Mouse (Mus musculus): ENCODE measurements at regions not wholly inside any gene's neighbourhood (a gene's known extent, or its start where the extent isn't known, plus 50 kb on each side); places are given as distances from the start of the nearest gene placed in this dataset.

- ATAC-seq (ENCODE audit: low FRiP score) = no peak
- no peaks in the 10 kb centered on the region for H3K27me3 ChIP-seq (ENCODE audit: control insufficient read depth, insufficient read depth, low read length)
- 79% methylated on average over 6 of the region's 6 CpGs for WGBS
Observed at GRCm38 (mm10) chr9:115766471-115766870, 142.8 kb upstream of the Gadl1 start.

GRCm38 (mm10) chr9:115775112-115775511 lies 134.1 kb upstream of the Gadl1 start:
- no peak overlapping the region for H3K9ac ChIP-seq
- 61% methylated on average over 8 of the region's 8 CpGs for WGBS

More at GRCm38 (mm10) chr9:115766471-115766870, 142.8 kb upstream of the Gadl1 start:
- H3K9ac ChIP-seq = no peak overlapping the region
- no peaks in the 10 kb centered on the region for H3K4me1 ChIP-seq (replicated peaks; ENCODE audit: control insufficient read depth, insufficient read depth, low read length)
- H3K4me3 ChIP-seq (replicated peaks; ENCODE audit: low read length) = no peak overlapping the region
- H3K27ac ChIP-seq = no peak overlapping the region
- 0 out of 2 replicates have a peak, but pooled peaks cover 3% of the 10 kb centered on the region for H3K9me3 ChIP-seq (ENCODE audit: control insufficient read depth, low read length)
- H3K36me3 ChIP-seq (replicated peaks; ENCODE audit: control insufficient read depth, insufficient read depth) = no peaks in the 10 kb centered on the region
- DNase-seq (ENCODE audit: low spot score) = no peak
- no peak overlapping the region for H3K4me2 ChIP-seq (replicated peaks)

GRCm38 (mm10) chr9:115775858-115776257 lies 133.4 kb upstream of the Gadl1 start:
- H3K9ac ChIP-seq = no peak overlapping the region
- H3K4me1 ChIP-seq (replicated peaks; ENCODE audit: control insufficient read depth, insufficient read depth, low read length) = peaks cover 8% of the 10 kb centered on the region
- no peak for ATAC-seq (ENCODE audit: low FRiP score)
- no peak overlapping the region for H3K4me3 ChIP-seq (replicated peaks; ENCODE audit: low read length)
- no peaks in the 10 kb centered on the region for H3K36me3 ChIP-seq (replicated peaks; ENCODE audit: control insufficient read depth, insufficient read depth)
- H3K27me3 ChIP-seq (ENCODE audit: control insufficient read depth, insufficient read depth, low read length) = no peaks in the 10 kb centered on the region
- H3K4me2 ChIP-seq (replicated peaks) = no peak overlapping the region
- H3K27ac ChIP-seq = peak overlapping the region; percentile 21
- 49% methylated on average over 7 of the region's 7 CpGs for WGBS
- H3K9me3 ChIP-seq (ENCODE audit: control insufficient read depth, low read length) = no peaks in the 10 kb centered on the region
- no peak for DNase-seq (ENCODE audit: low spot score)

More at GRCm38 (mm10) chr9:115775112-115775511, 134.1 kb upstream of the Gadl1 start:
- DNase-seq (ENCODE audit: low spot score) (no peak), ATAC-seq (ENCODE audit: low FRiP score) (no peak)
- no peaks in the 10 kb centered on the region for H3K27me3 ChIP-seq (ENCODE audit: control insufficient read depth, insufficient read depth, low read length)
- no peak overlapping the region for H3K4me2 ChIP-seq (replicated peaks)
- no peaks in the 10 kb centered on the region for H3K36me3 ChIP-seq (replicated peaks; ENCODE audit: control insufficient read depth, insufficient read depth)
- peaks cover 8% of the 10 kb centered on the region for H3K4me1 ChIP-seq (replicated peaks; ENCODE audit: control insufficient read depth, insufficient read depth, low read length)
- peak overlapping the region; percentile 21; the same call in 1 of the 2 replicates for H3K27ac ChIP-seq
- H3K9me3 ChIP-seq (ENCODE audit: control insufficient read depth, low read length) = no peaks in the 10 kb centered on the region
- H3K4me3 ChIP-seq (replicated peaks; ENCODE audit: low read length) = no peak overlapping the region

- no peaks in the 10 kb centered on the region for H3K27me3 ChIP-seq (ENCODE audit: control insufficient read depth, insufficient read depth, low read length)
- no peak overlapping the region for H3K4me3 ChIP-seq (replicated peaks; ENCODE audit: low read length)
- H3K9me3 ChIP-seq (ENCODE audit: control insufficient read depth, low read length) = no peaks in the 10 kb centered on the region
- peaks cover 8% of the 10 kb centered on the region for H3K4me1 ChIP-seq (replicated peaks; ENCODE audit: control insufficient read depth, insufficient read depth, low read length)
- H3K27ac ChIP-seq = no peak overlapping the region
- no peak overlapping the region for H3K9ac ChIP-seq
- H3K36me3 ChIP-seq (replicated peaks; ENCODE audit: control insufficient read depth, insufficient read depth) = no peaks in the 10 kb centered on the region
- no peak for DNase-seq (ENCODE audit: low spot score)
- whole genome bisulfite sequencing = 90% methylated on average over 9 of the region's 9 CpGs
- no peak for ATAC-seq (ENCODE audit: low FRiP score)
- no peak overlapping the region for H3K4me2 ChIP-seq (replicated peaks)
Observed at GRCm38 (mm10) chr9:115777097-115777864, 132.0 kb upstream of the Gadl1 start.

GRCm38 (mm10) chr9:115778862-115779261 lies 130.4 kb upstream of the Gadl1 start:
- ATAC-seq (ENCODE audit: low FRiP score) (no peak), DNase-seq (ENCODE audit: low spot score) (no peak)
- peaks cover 8% of the 10 kb centered on the region for H3K4me1 ChIP-seq (replicated peaks; ENCODE audit: control insufficient read depth, insufficient read depth, low read length)
- 72% methylated on average over 5 of the region's 5 CpGs for WGBS
- H3K4me3 ChIP-seq (replicated peaks; ENCODE audit: low read length) = no peak overlapping the region
- H3K36me3 ChIP-seq (replicated peaks; ENCODE audit: control insufficient read depth, insufficient read depth) = no peaks in the 10 kb centered on the region
- no peak overlapping the region for H3K4me2 ChIP-seq (replicated peaks)
- H3K27me3 ChIP-seq (ENCODE audit: control insufficient read depth, insufficient read depth, low read length) = no peaks in the 10 kb centered on the region
- H3K9me3 ChIP-seq (ENCODE audit: control insufficient read depth, low read length) = no peaks in the 10 kb centered on the region
- H3K9ac ChIP-seq = no peak overlapping the region
- no peak overlapping the region for H3K27ac ChIP-seq

GRCm38 (mm10) chr9:115799330-115799729 lies 109.9 kb upstream of the Gadl1 start:
- no peak for ATAC-seq (ENCODE audit: low FRiP score)

GRCm38 (mm10) chr9:115800624-115801023 lies 108.6 kb upstream of the Gadl1 start:
- no peak for ATAC-seq (ENCODE audit: low FRiP score)
- H3K4me3 ChIP-seq (replicated peaks; ENCODE audit: low read length) = no peak overlapping the region
- H3K4me1 ChIP-seq (replicated peaks; ENCODE audit: control insufficient read depth, insufficient read depth, low read length) = no peaks in the 10 kb centered on the region; the same call in 1 of the 2 replicates
- 24% methylated on average over 6 of the region's 6 CpGs for WGBS
- no peak overlapping the region for H3K27ac ChIP-seq
- H3K36me3 ChIP-seq (replicated peaks; ENCODE audit: control insufficient read depth, insufficient read depth) = no peaks in the 10 kb centered on the region
- no peaks in the 10 kb centered on the region for H3K27me3 ChIP-seq (ENCODE audit: control insufficient read depth, insufficient read depth, low read length)
- DNase-seq (ENCODE audit: low spot score) = no peak
- H3K9ac ChIP-seq = no peak overlapping the region
- no peak overlapping the region for H3K4me2 ChIP-seq (replicated peaks)
- no peaks in the 10 kb centered on the region for H3K9me3 ChIP-seq (ENCODE audit: control insufficient read depth, low read length)

More at GRCm38 (mm10) chr9:115799330-115799729, 109.9 kb upstream of the Gadl1 start:
- no peak for DNase-seq (ENCODE audit: low spot score)
- Histone ChIP-seq H3K27ac (no peak overlapping the region), H3K4me2 (replicated peaks) (no peak overlapping the region), H3K4me3 (replicated peaks; ENCODE audit: low read length) (no peak overlapping the region), H3K36me3 (replicated peaks; ENCODE audit: control insufficient read depth, insufficient read depth) (no peaks in the 10 kb centered on the region), H3K27me3 (ENCODE audit: control insufficient read depth, insufficient read depth, low read length) (no peaks in the 10 kb centered on the region), H3K9me3 (ENCODE audit: control insufficient read depth, low read length) (no peaks in the 10 kb centered on the region), H3K9ac (no peak overlapping the region), H3K4me1 (replicated peaks; ENCODE audit: control insufficient read depth, insufficient read depth, low read length) (no peaks in the 10 kb centered on the region)
- 88% methylated on average over 3 of the region's 3 CpGs for WGBS

GRCm38 (mm10) chr9:115803071-115803470 lies 106.2 kb upstream of the Gadl1 start:
- H3K9ac ChIP-seq = no peak overlapping the region
- no peak for ATAC-seq (ENCODE audit: low FRiP score)
- no peaks in the 10 kb centered on the region; the same call in 1 of the 2 replicates for H3K4me1 ChIP-seq (replicated peaks; ENCODE audit: control insufficient read depth, insufficient read depth, low read length)
- no peaks in the 10 kb centered on the region for H3K36me3 ChIP-seq (replicated peaks; ENCODE audit: control insufficient read depth, insufficient read depth)
- 88% methylated on average over 3 of the region's 3 CpGs for WGBS
- H3K4me3 ChIP-seq (replicated peaks; ENCODE audit: low read length) = no peak overlapping the region
- no peak overlapping the region for H3K27ac ChIP-seq
- H3K9me3 ChIP-seq (ENCODE audit: control insufficient read depth, low read length) = no peaks in the 10 kb centered on the region
- no peak for DNase-seq (ENCODE audit: low spot score)
- H3K4me2 ChIP-seq (replicated peaks) = no peak overlapping the region
- H3K27me3 ChIP-seq (ENCODE audit: control insufficient read depth, insufficient read depth, low read length) = no peaks in the 10 kb centered on the region

GRCm38 (mm10) chr9:115805224-115805623 lies 104.0 kb upstream of the Gadl1 start:
- Histone ChIP-seq H3K4me3 (replicated peaks; ENCODE audit: low read length) (no peak overlapping the region), H3K4me2 (replicated peaks) (no peak overlapping the region), H3K4me1 (replicated peaks; ENCODE audit: control insufficient read depth, insufficient read depth, low read length) (no peaks in the 10 kb centered on the region; the same call in 1 of the 2 replicates), H3K36me3 (replicated peaks; ENCODE audit: control insufficient read depth, insufficient read depth) (no peaks in the 10 kb centered on the region), H3K9me3 (ENCODE audit: control insufficient read depth, low read length) (no peaks in the 10 kb centered on the region), H3K9ac (no peak overlapping the region), H3K27ac (no peak overlapping the region), H3K27me3 (ENCODE audit: control insufficient read depth, insufficient read depth, low read length) (no peaks in the 10 kb centered on the region)
- DNase-seq (ENCODE audit: low spot score) (no peak), ATAC-seq (ENCODE audit: low FRiP score) (no peak)
- 29% methylated on average over 4 of the region's 4 CpGs for WGBS

Measured in hindbrain, embryonic 14.5 days (tissue).